Mouse (Mus musculus) ES-E14 (cell line): ENCODE data around the gene Apol6.

Source experiments
- CHD2 ChIP-seq: IDR thresholded peaks from 2 replicates; pipeline ENCODE4 v1.6.1; 2014; ENCODE audit warnings: mild to moderate bottlenecking, low read depth, low read length, inconsistent platforms
- HCFC1 ChIP-seq: IDR thresholded peaks from 2 replicates; pipeline ENCODE4 v1.6.1; 2012; ENCODE audit warnings: low read length, inconsistent platforms, borderline replicate concordance; ENCODE audit not compliant: insufficient read depth
- MAFK ChIP-seq: IDR thresholded peaks from 2 replicates; pipeline ENCODE4 v1.6.1; 2014; ENCODE audit warnings: mild to moderate bottlenecking, low read depth, low read length, inconsistent platforms; ENCODE audit not compliant: insufficient read depth
- ZC3H11A ChIP-seq: IDR thresholded peaks from 2 replicates; pipeline ENCODE4 v1.6.1; 2012; ENCODE audit warnings: low read depth, mild to moderate bottlenecking, inconsistent platforms, low read length, borderline replicate concordance

GRCm38 (mm10) chr15:76998878-76999588 lies 45.5 kb upstream of the Apol6 start:
- TF ChIP-seq HCFC1, result no peak
- no peak for TF ChIP-seq CHD2
- TF ChIP-seq ZC3H11A, result no peak
- no peak for TF ChIP-seq MAFK
